Mouse (Mus musculus) c-Kit-positive CD71-positive TER-119-positive erythroid progenitor cells, embryonic 14.5 days (primary cell): ENCODE results near the gene Chchd3.

Source experiments
- DNase-seq: peaks from one replicate; pipeline ENCODE4 v3.0.0-alpha.2; 2013; ENCODE audit warnings: low spot score

Gene Chchd3

DNA sequence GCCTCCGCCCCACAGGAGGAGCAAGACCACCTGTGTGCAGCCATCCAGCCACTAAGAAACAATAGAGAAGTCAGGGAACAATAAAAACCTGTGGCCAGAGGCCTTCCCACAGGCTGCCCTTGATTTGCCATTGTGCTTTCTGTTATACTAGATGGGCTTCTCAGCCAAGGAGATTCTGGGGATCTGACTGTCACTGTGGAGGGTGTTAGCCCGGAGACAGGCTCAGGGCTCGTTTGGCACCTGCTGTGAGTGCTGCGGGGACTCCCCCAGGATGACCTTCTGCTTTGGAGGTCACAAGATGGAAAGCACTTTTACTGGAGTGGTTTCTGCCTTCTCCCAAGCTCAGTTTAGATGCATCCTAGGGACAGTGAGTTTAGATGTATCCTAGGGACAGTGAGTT lies 262.5 kb downstream of the Chchd3 start:
- no peak for DNase-seq

DNA sequence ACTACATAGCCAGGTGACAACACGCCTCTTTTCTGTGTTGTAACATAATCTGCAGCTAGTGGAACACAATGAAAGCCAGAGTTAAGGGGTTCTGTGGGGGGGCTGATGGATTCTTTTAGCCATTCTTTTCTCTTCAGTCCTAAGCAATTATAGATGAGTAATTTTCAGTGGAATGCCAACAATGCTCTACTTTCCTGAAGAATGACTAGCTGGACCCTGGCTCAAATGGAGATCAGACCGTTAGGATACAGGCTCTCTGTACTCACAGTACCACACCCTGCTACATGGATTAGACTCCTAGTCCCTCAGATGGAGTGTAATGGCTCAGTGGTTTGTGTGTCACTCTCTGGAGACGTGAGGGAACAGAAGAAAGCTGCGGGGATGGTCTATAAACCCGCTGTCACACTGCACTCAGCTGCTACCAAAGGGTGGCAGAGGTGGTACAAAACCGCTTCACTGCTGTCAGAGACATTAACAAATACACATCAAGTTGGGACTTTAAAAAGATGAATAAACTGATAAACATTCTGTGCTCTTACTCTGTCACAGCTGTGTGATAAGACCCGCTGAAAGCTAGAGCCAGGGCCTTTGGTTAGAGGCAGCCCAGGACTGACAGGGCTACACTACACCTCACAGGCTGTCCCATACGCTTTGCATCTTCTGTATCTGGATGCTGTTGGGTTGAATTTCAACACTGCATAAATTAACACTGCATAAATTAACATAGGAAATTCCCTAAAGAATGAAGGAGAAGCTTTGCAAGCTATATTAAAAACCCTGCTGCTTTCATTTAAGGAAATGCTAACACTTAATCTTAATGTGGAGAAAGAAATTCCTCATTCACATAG lies 264.2 kb downstream of the Chchd3 start:
- no peak for DNase-seq

GRCm38 (mm10) chr6:32793575-32793974 lies 266.5 kb downstream of the Chchd3 start:
- DNase-seq = no peak

GRCm38 (mm10) chr6:32793163-32793562 lies 266.9 kb downstream of the Chchd3 start:
- no peak for DNase-seq

GRCm38 (mm10) chr6:32790487-32790886 lies 269.6 kb downstream of the Chchd3 start:
- no peak for DNase-seq

DNA sequence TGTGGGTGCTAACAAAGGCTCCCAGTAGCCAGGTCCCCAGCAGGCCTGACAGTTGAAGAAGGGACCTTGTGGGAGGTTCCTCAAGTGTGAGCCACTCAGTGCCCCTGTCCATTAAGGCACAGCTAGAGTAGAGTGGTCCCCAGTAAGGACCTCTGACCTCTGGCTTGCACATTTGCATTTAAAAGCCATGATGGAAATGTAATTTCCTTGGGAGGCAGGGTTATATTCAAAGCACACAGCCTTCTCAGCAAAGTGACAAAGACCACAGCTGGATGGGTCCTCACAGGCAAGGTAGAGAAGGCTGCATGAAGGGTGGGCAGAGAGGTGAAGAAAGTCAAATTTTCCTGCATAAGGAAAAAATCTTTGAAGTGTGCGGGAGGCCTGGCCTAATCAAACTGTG lies 272.7 kb downstream of the Chchd3 start:
- DNase-seq = no peak

DNA sequence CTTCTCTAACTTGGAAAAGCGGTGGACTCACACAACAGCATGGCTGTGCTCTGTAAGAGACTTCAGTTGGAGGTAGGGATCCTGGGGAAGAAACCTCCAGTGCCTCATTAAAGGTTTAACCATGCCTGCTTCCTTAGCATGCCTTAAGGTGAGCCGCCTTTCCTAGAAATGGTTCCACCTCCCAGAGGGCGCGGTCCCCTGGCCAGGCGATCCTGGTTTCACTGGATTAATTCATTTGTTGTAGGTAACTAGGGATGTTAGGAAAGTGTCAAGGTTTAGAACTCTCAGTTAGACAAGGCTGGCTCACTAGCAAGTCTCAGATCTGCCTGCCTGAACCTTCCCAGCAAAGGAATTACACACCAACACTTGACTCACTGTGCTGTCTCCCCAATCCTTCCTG lies 273.9 kb downstream of the Chchd3 start:
- no peak for DNase-seq

DNA sequence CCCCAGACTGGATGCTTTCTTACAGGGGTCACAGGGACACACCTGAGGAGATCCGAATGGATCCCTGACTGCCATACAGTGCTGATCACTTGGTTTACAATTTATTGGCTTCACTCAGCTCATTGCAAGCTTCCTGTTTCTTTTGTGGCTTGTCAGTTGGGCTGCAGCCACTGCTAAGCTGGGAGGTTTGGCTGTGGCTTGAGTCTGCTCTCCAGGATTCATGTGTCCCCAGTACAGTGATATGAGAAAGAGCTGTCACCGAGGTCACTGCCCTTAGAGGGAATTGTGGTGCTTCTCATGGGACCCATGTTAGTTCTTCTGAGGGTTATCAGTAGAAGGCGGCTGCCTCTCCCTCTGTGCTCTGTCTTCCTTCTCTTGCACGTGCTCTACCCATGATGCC lies 277.0 kb downstream of the Chchd3 start:
- no peak for DNase-seq

GRCm38 (mm10) chr6:32780602-32781001 lies 279.5 kb downstream of the Chchd3 start:
- no peak for DNase-seq

DNA sequence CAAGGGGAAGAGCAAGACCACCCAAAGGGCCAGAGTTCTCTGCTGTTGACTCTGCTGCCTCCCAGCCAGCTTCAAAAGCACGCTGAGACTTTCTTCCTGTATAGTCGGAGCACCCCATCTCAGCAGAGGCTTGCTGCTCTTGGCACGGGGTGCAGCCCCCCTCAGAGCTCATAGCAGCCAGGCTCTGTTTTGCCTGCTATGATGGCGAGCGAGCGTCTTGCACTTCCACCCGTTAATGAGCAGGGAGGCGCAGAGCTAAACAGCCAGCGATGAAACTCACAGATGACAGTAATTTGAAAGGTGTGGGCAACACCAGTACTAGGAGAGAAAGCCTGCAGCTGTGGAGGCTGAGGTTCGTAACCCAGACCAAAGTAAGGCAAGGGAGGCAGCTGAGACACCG lies 283.7 kb downstream of the Chchd3 start:
- DNase-seq = no peak

DNA sequence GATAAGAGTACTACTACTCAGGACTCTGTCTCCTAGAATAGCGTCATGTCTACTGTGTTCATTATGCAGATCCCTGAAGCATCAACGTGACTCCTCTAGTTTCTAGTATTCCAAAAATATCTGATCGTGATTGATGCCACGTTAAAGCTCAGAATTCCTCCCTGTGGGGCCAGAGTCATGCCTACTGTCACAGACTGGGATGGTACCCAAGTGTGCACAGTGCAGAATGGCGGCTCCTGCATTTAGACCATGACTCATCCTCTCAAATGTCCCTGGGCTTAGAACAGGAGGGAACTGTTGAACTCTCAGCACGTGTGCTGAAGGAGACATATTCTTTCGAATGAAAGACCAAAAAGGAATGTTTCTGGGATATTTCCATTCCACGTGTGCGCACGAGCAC lies 305.5 kb downstream of the Chchd3 start:
- DNase-seq = no peak

- DNase-seq = no peak
Observed at GRCm38 (mm10) chr6:32749821-32750220, 310.2 kb downstream of the Chchd3 start.

DNA sequence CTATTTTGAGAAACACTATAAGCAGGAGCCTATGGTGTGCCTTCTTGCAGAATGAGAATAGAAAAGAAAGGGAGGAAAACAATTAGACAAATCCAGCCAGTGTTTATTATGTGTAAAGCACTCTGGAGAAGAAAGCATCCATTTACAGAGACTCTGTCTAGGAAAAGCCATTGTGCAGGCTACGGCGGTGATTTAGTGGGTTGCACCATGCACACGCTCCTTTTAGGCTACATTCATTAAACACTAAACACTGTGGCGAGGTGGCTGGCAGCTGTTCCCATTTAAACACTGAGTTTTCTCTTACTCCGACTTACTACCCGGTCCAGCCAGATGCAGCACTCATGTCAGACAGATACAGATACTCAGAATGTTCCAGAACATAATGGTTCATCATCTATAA lies 311.3 kb downstream of the Chchd3 start:
- no peak for DNase-seq

DNA sequence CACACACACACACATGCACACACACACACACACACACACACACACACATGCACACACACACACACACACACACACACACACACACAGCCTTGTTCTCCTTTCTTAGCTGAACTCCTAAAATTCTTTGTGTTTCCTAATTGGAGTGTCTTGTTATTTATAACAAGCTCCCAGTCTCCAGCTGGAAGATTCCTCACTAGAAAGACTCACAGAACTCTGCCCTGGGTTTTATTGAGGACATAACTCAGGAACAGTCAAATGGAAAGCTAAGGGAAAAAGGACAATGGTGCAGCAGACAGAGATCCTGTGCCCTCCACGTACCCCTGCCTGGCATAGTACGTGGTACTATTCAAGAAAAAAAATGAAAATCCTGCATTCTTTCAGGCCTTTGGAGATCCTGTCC lies 312.7 kb downstream of the Chchd3 start:
- DNase-seq = no peak
